In the genomic region with DNA sequence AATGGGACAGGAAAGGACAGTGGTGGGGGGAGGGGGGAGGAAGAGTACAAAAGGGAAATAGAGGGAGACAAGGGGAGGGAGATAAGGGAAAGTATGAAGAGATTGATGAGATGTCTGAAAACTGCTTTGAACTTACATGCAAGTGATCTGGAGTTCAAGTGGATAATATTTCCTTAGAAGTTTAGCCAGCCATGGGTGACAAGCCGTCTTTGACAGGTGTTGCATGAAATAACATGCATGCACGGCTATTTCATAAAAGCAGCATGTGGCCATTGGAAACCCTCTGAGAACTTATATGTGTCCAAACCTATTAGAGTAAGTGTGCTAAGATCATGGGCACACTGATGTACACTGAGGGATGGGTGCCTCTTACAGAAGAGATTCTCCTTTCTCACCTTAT, we compare ENCODE assay signal across 24 mouse cellular contexts.
DNase-seq lines count a peak whose midpoint lies in the region; ATAC-seq and TF ChIP-seq lines count a peak whose summit lies in the region.
"Had no signal": no experiment of that assay in that cellular context is flagged by ENCODE, and none has a peak within 500 bp of the region (broad histone marks: within the 10 kb centered on the region; RNA-seq: fewer than 3 reads in every experiment).

No protein-coding gene starts in this region.

- intact Hi-C loops in left cerebral cortex, postnatal 14 days (cut with DNase I): no loop called here

- WGBS in embryonic facial prominence, embryonic 14.5 days: 31% methylated on average over 2 of the region's 2 CpGs
- WGBS in embryonic facial prominence, embryonic 10.5 days: 83% methylated on average over 2 of the region's 2 CpGs
- 14% methylated on average over 2 of the region's 2 CpGs for WGBS in lung, embryonic 15.5 days
- 47% methylated on average over 2 of the region's 2 CpGs for WGBS in lung, adult 2 months

- DNase-seq in embryonic facial prominence, embryonic 14.5 days (ENCODE audit: low spot score): peak; percentile 11
- DNase-seq in embryonic facial prominence, embryonic 10.5 days (ENCODE audit: low spot score): no peak
- DNase-seq in lung, adult 2 months: no peak
- peak; percentile 45 for DNase-seq in retina, embryonic 14.5 days (ENCODE audit: low spot score)
- DNase-seq in left cerebral cortex, postnatal 14 days (ENCODE audit: low spot score in 2 of 2): no peak
- DNase-seq: adrenal gland, adult 8-10 months; adrenal gland, postnatal 14 days; adrenal gland, postnatal 36 days; B cell, adult 2 months; cerebellum, adult 11-12 months; cerebellum, adult 2 months; cerebellum, adult 9-10 months; cerebellum, postnatal 10 days; cerebellum, postnatal 25 days; forebrain, postnatal 0 days had no signal

- H3K4me1 ChIP-seq in embryonic facial prominence, embryonic 14.5 days (ENCODE audit: control insufficient read depth, insufficient read depth, low read length): no peaks in the 10 kb centered on the region
- no peaks in the 10 kb centered on the region for H3K4me1 ChIP-seq in embryonic facial prominence, embryonic 10.5 days
- 0 out of 2 replicates have a peak, but pooled peaks cover 3% of the 10 kb centered on the region for H3K4me1 ChIP-seq in lung, embryonic 15.5 days
- H3K4me1 ChIP-seq in lung, adult 2 months (ENCODE audit: control insufficient read depth, insufficient read depth, low read length): no peaks in the 10 kb centered on the region
- H3K4me1 ChIP-seq: embryonic facial prominence, embryonic 13.5 days; forebrain, embryonic 13.5 days; forebrain, embryonic 15.5 days had no signal

- H3K36me3 ChIP-seq in embryonic facial prominence, embryonic 14.5 days (ENCODE audit: control insufficient read depth, insufficient read depth, low read length): no peaks in the 10 kb centered on the region
- no peaks in the 10 kb centered on the region for H3K36me3 ChIP-seq in embryonic facial prominence, embryonic 10.5 days (replicated peaks)
- H3K36me3 ChIP-seq in lung, embryonic 15.5 days: no peaks in the 10 kb centered on the region
- H3K36me3 ChIP-seq: embryonic facial prominence, embryonic 13.5 days; forebrain, embryonic 15.5 days; G1E had no signal

- no peaks in the 10 kb centered on the region for H3K27me3 ChIP-seq in embryonic facial prominence, embryonic 14.5 days (replicated peaks; ENCODE audit: control insufficient read depth, insufficient read depth, low read length)
- no peaks in the 10 kb centered on the region for H3K27me3 ChIP-seq in embryonic facial prominence, embryonic 10.5 days (replicated peaks; ENCODE audit: low read depth, poor library complexity, severe bottlenecking)
- no peaks in the 10 kb centered on the region for H3K27me3 ChIP-seq in lung, embryonic 15.5 days
- H3K27me3 ChIP-seq: CH12.LX; embryonic facial prominence, embryonic 13.5 days; forebrain, embryonic 13.5 days; forebrain, embryonic 15.5 days; Patski had no signal

- no peak for TF ChIP-seq POLR2A in lung, adult 2 months (IDR thresholded peaks at IDR 0.05; ENCODE audit: borderline replicate concordance, extremely low read depth, low read depth, low read length)

- H3K4me2 ChIP-seq in embryonic facial prominence, embryonic 14.5 days (ENCODE audit: low read depth, low read length): no peak overlapping the region
- no peak overlapping the region for H3K4me2 ChIP-seq in lung, embryonic 15.5 days
- H3K4me2 ChIP-seq: embryonic facial prominence, embryonic 13.5 days; forebrain, embryonic 13.5 days; forebrain, embryonic 15.5 days had no signal

- ATAC-seq in embryonic facial prominence, embryonic 14.5 days (ENCODE audit: low read depth): no peak
- ATAC-seq in lung, embryonic 15.5 days (ENCODE audit: borderline replicate concordance, extremely low read depth, low FRiP score, low TSS enrichment): peak; percentile 55; the same call in 1 of the 2 replicates
- ATAC-seq: activated CD4-positive, CD25-positive, alpha-beta regulatory T cell, adult 4 months; CD4-positive, CD25-positive, alpha-beta regulatory T cell, adult 4 months; forebrain, embryonic 13.5 days; forebrain, embryonic 15.5 days; forebrain, postnatal 0 days; Patski had no signal

- TF ChIP-seq CTCF in lung, adult 2 months (IDR thresholded peaks at IDR 0.05; ENCODE audit: insufficient read depth, low read length): no peak

- no peak overlapping the region for H3K27ac ChIP-seq in embryonic facial prominence, embryonic 14.5 days (replicated peaks; ENCODE audit: low read depth, low read length)
- H3K27ac ChIP-seq in embryonic facial prominence, embryonic 10.5 days (replicated peaks): no peak overlapping the region
- H3K27ac ChIP-seq in lung, embryonic 15.5 days: no peak overlapping the region
- H3K27ac ChIP-seq: embryonic facial prominence, embryonic 13.5 days; forebrain, embryonic 13.5 days; forebrain, embryonic 15.5 days had no signal

- H3K9me3 ChIP-seq in embryonic facial prominence, embryonic 14.5 days (ENCODE audit: control insufficient read depth, low read length): no peaks in the 10 kb centered on the region
- H3K9me3 ChIP-seq in embryonic facial prominence, embryonic 10.5 days: no peaks in the 10 kb centered on the region
- H3K9me3 ChIP-seq in lung, embryonic 15.5 days: no peaks in the 10 kb centered on the region
- H3K9me3 ChIP-seq: embryonic facial prominence, embryonic 13.5 days; forebrain, embryonic 13.5 days; forebrain, embryonic 15.5 days; G1E had no signal

- H3K9ac ChIP-seq in embryonic facial prominence, embryonic 14.5 days (ENCODE audit: low read depth, low read length): no peak overlapping the region
- H3K9ac ChIP-seq in lung, embryonic 15.5 days: no peak overlapping the region
- H3K9ac ChIP-seq: embryonic facial prominence, embryonic 13.5 days; forebrain, embryonic 13.5 days; forebrain, embryonic 15.5 days; forebrain, postnatal 0 days had no signal

- H3K4me3 ChIP-seq in embryonic facial prominence, embryonic 14.5 days (ENCODE audit: low read depth, low read length): no peak overlapping the region
- no peak overlapping the region for H3K4me3 ChIP-seq in embryonic facial prominence, embryonic 10.5 days
- H3K4me3 ChIP-seq in lung, embryonic 15.5 days: no peak overlapping the region
- H3K4me3 ChIP-seq in lung, adult 2 months (replicated peaks; ENCODE audit: extremely low read depth, low read depth, low read length): no peak overlapping the region
- H3K4me3 ChIP-seq: embryonic facial prominence, embryonic 13.5 days; forebrain, embryonic 13.5 days; forebrain, embryonic 15.5 days had no signal

Comparison
In these comparisons a context has a peak if more than half of its experiments do, and no peak if none do; other contexts are left out.
1. DNase-seq: peak in embryonic facial prominence, embryonic 14.5 days (single experiment) and retina, embryonic 14.5 days (single experiment); none in embryonic facial prominence, embryonic 10.5 days (single experiment), lung, adult 2 months (single experiment) and left cerebral cortex, postnatal 14 days (0 of 2).